Mouse (Mus musculus) right cerebral cortex, postnatal 25 days (tissue): ENCODE results near the gene 3100002H09Rik.

Source experiments
- DNase-seq: peaks from one replicate; pipeline ENCODE4 v3.0.0; 2022

The 3100002H09Rik gene

DNA sequence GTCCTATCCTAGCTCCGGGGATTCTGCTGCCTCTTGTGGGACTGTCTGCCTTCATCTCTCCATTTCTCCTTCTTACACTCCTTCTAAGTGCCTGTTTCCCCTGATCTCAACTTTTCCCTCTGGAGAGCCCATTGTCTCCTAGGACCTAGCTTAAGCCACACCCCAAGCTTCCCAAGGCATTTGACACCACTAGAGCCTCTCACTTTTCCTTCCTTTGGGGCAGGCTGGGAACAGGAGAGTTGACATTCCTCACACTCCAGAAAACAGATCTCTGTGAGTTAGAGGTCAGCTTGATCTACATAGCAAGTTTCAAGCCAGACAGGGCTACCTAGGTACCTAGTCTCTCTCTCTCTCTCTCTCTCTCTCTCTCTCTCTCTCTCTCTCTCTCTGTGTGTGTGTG lies 3.6 kb upstream of the 3100002H09Rik start:
- DNase-seq: no peak

DNA sequence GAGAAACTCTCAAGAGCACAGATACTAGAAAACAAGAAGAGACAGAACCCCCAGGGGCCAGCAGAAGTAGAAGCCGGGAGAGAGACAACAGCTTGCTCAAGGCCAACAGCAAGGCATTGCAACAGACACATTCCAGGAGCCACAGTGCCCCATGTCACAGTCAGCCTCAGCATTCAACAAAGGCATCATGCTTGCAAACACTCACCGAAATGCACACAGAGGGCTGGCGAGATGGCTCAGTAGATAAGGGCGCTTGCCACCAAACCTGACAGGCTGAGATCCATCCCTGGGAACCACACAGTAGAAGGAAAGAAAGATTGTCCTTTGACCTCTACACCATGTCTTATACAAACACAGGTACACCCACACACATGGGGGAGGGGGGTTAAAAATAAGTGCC lies 1.2 kb upstream of the 3100002H09Rik start:
- DNase-seq: no peak

DNA sequence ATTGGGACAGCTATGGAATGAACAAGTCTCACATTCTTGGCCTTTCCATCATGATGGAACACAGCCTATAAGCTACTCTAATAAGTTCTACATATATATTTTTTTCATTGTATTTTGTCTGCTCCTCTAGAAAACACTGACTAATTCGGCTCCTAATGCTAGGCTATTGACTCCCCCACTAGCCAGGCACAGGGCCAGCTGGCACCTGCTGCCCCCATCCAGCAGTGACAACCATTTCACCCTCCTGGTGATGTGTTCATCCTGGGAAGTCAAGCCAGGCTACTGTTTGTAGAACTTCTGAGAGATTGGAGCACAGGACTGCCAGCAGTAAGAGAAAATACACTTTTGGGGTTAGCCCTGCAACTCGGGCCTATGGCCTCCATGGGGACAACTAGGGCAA lies 537 bp downstream of the 3100002H09Rik start:
- no peak for DNase-seq

DNA sequence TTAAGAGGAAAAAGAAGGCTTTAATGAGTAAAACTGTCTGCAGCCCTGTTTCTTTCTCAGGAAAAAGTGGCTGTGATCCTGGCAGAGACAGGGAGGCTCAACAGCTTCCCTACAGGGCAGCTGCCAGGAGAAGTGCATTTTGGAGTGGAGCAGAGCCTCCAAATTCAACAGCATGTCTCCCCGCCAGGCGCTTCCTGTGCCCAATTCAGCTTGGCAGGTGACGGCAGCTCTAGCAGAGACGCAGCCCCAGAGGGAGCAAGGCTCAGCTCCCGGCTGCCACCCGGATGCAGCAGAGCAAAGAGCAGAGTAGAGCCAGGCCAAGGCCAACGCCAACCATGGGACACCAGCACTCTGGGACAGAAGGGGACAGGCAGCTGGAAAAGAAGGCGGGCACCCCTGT lies 3.4 kb downstream of the 3100002H09Rik start:
- DNase-seq: no peak

DNA sequence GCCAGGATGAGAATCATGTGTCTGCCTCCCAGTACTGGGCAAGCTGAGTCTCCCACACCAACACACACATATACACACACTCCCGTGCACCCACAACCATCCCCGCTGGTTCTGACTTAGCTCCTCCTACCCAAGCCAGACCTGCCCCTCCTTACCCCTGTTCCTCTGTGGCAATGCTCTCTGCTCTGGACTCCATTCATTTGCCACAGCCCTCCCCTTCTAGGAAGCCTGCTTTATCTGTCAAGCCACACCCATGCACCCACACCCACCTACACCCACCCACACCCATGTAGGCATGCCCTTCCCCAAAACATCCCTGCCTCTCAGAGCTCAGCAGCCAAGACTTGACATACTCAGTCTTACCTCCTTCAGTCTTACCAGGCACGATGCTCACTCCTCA lies 4.4 kb downstream of the 3100002H09Rik start:
- DNase-seq: no peak

DNA sequence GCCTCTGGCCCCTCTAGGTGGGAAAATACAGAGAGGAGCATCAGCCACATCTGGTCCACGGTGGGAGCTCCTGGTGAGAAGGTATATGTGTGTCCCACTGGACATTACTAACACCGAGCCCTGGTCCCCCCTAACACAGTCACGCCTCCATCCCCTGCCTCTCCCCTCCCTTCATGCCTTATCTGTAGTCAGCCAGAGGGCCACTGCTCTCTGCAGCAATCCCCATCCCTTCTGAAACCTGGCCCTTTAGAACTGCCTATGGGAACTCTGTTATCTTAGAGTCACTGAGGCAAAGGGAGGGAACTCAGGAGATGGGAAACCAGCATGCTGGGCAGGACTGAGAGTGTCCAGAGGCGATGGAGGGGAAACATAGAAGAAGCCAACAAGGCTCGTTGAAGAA lies 5.3 kb downstream of the 3100002H09Rik start:
- DNase-seq: no peak

DNA sequence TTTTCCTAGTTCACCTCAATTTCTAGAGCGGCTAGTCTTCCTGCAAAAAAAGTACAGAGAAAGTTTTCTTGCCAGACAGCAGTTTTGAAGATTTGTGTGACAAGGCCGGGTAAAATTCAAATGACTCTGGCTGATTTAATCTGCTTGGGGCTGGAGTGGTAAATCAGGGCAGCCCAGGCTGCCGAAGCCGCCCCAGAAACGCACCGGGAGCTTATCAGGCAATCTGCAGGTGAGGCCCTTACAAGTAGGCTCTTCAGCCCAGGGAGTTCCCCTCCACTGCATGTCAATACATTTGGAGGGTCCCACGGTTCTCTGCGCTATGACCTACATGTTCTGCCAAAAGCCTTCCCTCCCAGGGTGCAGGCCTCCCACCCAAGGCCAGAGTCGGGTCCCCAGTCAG lies 6.9 kb downstream of the 3100002H09Rik start:
- no peak for DNase-seq

DNA sequence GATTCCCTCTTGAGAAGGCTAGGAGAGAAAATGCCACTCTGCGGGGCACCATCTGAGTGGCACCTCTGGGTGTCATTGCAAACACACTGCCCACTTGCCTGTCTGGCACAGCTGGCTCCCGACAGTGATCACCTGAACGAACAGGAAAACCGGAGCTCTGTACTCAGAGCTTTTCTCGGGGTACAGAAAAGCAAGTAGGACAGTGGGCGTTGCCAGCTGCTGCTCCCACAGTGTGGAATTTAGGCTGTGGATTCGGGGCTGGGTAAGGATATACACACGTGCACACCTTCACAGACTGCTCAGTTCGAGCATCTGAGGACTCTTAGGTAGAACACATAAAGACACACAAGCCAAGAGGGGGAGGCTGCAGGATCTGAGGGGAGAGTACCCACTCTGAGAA lies 14.7 kb downstream of the 3100002H09Rik start:
- peak; percentile 42 for DNase-seq

DNA sequence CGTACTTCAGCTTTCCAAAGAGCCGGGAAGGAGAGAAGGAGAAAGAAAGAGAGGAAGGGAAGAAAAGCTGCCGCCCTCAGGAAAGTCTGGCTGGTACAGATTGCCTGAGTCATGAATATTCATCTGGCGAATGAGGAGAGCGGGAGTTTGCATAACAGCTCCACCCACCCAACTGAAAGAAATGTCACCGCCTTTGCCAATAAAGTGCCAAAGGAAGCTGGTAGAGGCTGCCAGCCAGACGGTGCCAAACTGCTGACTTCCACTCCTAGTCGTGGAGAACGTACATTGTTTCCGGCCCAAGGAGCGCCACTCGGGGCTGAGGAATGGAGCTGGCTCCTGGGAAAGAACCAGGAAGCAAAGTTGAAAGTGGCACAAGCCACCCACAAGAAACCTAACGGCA lies 15.7 kb downstream of the 3100002H09Rik start:
- DNase-seq: peak; percentile 82

DNA sequence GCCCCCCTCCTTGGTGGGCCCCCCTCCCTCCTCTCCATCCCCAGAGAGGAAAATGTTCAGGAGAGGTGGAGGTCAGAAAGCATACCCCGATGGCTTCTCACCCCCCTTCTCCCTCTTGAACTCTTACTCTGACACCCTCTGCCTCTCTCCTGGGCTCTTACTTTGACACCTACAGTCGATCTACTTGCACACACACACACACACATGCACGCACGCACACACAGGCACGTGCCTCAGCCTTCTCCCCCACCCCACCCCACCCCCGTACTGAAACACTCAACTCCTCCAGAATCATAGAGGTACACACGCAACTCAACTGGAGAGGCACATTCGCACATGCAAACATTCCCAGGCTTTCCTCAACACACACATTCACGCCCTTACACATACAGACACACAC lies 16.9 kb downstream of the 3100002H09Rik start:
- DNase-seq: no peak

DNA sequence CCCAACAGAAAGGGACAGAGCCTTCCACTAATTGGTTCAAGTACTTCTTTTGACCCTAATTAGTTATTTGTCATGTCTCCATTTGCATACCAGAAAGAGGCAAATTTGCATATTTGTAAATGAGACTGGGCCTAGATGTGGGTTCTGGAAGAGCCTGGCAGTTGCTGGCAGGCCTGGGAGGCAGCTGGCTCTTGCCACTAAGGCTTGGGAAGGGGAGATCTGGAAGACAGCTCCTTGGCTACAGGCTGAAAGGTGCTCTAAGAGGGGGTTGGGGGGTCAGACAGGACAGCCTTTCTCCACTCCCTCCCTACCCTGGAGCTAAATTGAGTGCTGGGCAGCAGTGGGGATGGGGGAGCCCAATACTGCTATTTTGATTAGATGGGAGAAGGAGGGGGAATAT lies 17.4 kb downstream of the 3100002H09Rik start:
- no peak for DNase-seq

DNA sequence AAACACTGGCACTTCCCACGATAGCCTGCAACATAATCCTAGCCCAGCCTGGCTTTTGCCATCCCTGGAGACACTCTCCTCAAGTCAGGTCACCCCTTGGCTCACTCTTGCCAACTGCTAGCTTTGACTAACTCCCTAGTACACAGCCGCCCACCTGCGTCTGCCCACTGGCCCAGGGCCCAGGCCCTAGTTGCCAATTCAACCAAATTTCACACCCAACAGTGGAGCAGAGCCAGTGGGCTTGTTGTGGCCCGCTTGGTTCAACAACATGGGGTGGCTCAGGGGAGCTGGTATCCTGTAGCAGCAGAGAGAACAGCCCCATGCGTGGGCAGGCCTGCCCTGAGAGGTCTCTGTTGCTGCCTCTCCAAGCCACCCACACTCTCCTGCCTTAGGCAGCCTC lies 18.4 kb downstream of the 3100002H09Rik start:
- no peak for DNase-seq

DNA sequence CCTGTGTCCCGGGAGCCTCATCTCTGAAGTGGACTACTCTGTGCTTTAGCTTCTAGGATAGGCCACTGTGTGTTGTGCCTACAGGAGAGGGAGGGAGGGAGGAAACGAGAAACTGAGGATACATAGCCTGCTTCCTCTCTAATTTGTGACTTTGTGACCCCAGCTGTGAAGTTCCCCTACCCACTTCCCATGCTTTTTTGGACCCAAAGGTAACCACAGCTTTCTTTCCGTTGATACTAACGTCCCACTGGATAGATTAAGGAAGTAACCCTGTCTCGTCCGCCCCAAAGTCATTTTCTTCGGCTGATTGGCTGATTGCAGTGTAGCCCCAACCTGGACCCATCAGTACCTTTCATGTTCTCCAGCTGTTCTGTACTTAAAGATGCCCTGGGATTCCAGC lies 29.9 kb downstream of the 3100002H09Rik start:
- DNase-seq: no peak

DNA sequence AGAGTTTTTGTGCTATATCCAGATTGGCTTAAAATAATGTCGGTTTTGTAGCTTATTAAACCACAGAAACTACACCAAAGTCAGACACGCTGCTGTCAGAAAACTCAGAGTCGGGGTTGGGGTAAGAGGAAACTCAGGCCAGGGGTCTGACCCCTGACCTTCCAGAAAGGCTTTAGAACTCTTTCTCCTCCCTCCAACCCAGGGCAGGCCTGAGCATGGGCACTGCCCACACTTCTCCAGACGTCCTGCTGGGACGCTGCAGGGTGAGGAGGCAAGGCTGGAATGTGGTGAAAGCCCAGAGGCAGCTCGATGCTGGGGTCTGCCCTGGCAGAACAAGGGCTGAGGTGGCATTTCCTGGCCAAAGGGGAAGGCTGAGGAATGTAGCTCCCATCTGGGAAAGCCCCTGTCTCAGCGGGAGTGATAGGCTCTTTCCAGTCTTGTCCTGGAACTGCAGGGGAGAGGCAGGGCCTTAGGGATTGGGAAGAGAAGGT lies 34.6 kb downstream of the 3100002H09Rik start:
- DNase-seq: no peak

DNA sequence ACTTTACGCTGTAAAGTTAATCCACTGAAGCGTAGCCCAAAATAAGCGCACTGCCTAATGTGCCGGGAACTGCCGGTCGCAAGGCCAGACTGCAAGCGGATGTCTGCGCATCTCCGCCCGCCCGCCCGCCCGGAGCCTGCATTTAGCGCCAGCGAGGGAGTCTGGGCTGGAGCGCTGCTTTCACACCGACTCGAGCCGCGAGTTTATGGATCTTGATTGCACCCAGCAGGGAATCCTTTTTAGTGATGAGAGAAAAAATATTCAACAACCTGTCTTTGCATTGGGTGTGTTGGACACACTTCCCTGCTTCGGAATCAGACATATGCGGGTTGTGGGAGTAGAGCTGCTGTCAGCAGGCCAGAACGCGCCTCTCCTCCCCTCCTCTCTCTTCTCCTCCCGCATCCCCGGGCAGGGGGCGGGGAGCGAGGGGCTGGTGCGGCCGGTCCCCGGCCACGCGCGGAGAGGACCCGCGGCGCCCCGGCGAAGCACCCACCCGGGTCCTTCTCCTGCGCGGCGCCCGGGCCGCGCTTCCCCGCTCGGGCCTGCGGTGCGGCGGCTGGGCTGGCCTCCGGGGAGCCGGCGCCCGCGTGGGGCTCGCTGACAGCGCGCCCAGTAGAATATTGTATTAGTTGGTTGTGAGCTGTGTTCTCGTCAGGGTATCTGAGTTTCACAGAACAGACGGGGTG lies 35.2 kb downstream of the 3100002H09Rik start:
- DNase-seq: peak; percentile 82

DNA sequence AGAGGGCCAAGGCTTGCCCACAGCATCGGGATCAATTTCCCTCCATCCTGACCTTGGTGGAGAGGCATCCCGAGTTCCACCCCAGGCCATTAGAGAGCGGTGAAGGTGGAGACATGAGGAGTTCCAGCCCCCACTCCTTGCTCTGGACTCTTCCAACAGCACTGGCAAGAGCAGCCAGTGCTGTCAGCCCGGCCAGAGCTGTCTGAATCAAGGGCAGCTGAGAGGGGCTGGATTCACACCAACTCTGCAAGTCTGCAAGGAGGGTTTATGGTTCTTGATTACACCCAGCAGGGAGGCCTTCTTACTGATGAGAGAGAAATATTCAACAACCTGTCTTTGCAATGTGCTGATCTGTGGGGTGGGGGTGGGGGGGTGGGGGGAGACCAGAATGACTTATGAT lies 37.0 kb downstream of the 3100002H09Rik start:
- DNase-seq: no peak

DNA sequence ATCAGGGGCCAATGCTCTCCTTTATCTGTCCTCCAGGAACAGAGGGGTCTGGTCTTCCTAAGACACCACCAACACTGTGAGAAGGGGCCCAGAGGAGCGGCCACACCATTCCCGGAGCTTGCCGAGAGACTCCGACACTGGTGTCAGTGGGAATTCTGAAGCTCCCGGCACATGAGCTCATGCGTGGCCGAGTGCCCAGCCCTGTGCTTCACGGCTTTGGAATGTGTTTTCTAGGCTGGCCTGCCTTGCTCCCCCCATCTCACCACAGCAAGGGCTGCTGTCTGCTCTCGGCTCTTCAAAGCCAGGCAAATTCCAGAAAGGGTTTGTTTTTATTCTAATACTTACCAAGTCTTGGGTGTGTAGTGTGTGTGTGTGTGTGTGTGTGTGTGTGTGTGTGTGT lies 39.6 kb downstream of the 3100002H09Rik start:
- no peak for DNase-seq

DNA sequence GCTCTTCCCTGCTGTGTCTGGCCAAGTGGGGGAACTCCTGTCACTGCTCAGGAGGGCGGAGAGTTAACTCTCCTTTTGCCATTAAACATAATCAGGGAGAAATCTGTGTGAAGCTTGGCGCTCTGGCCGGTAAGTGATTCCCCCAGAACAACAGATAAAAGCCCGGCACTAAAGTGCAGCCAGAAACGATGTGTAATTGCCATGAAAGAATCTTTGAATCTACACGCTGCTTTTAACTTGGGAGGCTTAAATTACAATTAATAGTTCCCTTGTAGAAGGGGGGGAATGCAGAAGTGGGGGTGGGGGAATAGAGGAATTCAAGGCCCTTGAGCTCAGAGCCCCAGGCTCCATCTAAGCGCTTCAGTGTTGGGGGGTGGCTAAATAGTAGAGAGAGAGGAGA lies 40.9 kb downstream of the 3100002H09Rik start:
- no peak for DNase-seq

DNA sequence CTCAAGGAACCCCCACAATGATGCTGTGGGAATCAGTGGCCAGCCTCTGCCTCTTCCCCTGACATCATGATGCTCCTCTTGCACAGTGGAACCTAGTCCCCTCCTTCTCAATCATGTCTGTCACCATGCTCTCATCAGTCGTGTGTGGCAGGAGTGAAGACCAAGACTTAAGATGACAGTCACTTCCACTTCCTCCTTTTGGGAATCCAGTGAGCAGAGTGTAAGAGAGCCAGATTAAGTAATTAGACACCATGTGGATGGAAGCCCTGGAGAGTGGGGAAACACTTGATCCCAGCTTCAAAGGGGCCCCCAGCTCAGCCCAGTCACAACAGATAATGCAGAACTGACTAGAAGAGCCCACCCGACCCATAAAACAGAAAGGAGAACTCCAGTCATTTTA lies 47.2 kb downstream of the 3100002H09Rik start:
- DNase-seq: no peak

DNA sequence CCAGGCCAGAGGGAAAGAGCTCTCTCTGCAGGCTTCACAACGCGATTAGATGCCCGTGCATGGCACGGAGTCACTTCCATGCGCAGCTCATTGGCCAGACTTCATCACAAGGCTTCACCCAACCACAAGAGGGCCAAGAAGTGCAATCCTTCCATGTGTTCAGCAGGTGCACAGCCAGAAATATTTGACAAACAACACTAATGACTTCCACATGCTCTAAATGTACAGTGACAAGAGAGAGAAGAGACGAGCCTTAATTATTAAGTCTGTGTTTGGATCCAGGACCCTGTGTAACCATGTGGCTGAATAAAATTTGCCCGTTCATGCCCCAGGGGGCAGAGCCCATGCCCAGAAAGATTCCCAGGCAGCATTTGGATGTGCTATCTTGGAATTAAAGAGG lies 47.9 kb downstream of the 3100002H09Rik start:
- no peak for DNase-seq
